Mouse (Mus musculus) adrenal gland, postnatal 25 days (tissue): ENCODE results near the gene Zfp974. TPM values are rescaled to one million over a fixed set of nuclear protein-coding genes. Genes with fewer than 3 reads are reported as not detected.
A peak's percentile ranks its signal among the peaks of the same experiment; 100 is the strongest.
"Not testable (repeated sequence)": the region's sequence is repeated elsewhere in the genome, so short reads cannot be mapped to it uniquely, and the experiment has no call there.

Experiments
- DNase-seq: peaks from one replicate; pipeline ENCODE4 v3.0.0; 2021; ENCODE audit warnings: mixed read lengths
- long read RNA-seq: library from polyadenylated mRNA; stranded (forward); transcript quantifications from one replicate; pipeline ENCODE4 v2.0.0, GENCODE M21; 2021
- total RNA-seq: library from RNA; stranded (reverse); gene quantifications from 2 replicates; pipeline ENCODE4 v1.2.3, GENCODE M21; 2021

Gene Zfp974
- 12.5 and 18.5 TPM in 2 replicates for total RNA-seq
- long read RNA-seq, partial matches to known transcripts, result 0 of 4 reads
- long read RNA-seq, other reads (novel, unspliced or antisense), result 3 of 4 reads

GRCm38 (mm10) chr7:27928818-27929695 is at the start of gene Zfp974:
Gene Zfp974, minus strand, starts transcription at chr7:27929460.
- peak; percentile 69 for DNase-seq

GRCm38 (mm10) chr7:27949451-27949850 is 20.2 kb upstream of the Zfp974 start:
- not testable (repeated sequence) for DNase-seq

GRCm38 (mm10) chr7:27941869-27942268 is 12.6 kb upstream of the Zfp974 start:
- not testable (repeated sequence) for DNase-seq

- DNase-seq, result not testable (repeated sequence)
Observed at GRCm38 (mm10) chr7:27933800-27934158, 4.5 kb upstream of the Zfp974 start.

- no peak for DNase-seq
Observed at GRCm38 (mm10) chr7:27933050-27933799, 4.0 kb upstream of the Zfp974 start.

- DNase-seq, result not testable (repeated sequence)
Observed at GRCm38 (mm10) chr7:27927041-27927440, 2.2 kb downstream of the Zfp974 start.

- not testable (repeated sequence) for DNase-seq
Observed at GRCm38 (mm10) chr7:27910952-27911351, 18.3 kb downstream of the Zfp974 start.

GRCm38 (mm10) chr7:27905061-27905848 is 24.0 kb downstream of the Zfp974 start:
- DNase-seq, result no peak

GRCm38 (mm10) chr7:27900601-27901000 is 28.7 kb downstream of the Zfp974 start:
- DNase-seq, result no peak

GRCm38 (mm10) chr7:27881721-27882120 is 47.5 kb downstream of the Zfp974 start:
- no peak for DNase-seq

- DNase-seq, result not testable (repeated sequence)
Observed at GRCm38 (mm10) chr7:27862578-27862977, 66.7 kb downstream of the Zfp974 start.

GRCm38 (mm10) chr7:27860396-27861235 is 68.6 kb downstream of the Zfp974 start:
- DNase-seq, result peak; percentile 72

GRCm38 (mm10) chr7:27859301-27860251 is 69.7 kb downstream of the Zfp974 start:
- no peak for DNase-seq

Other genes starting within 250 kb of the Zfp974 start
- gene Zfp607b, start 240.1 kb downstream of the Zfp974 start, total RNA-seq, result 0.81 and 1.3 TPM in 2 replicates
- 16.5 and 18.6 TPM in 2 replicates for gene Zfp60, start 198.1 kb downstream of the Zfp974 start, total RNA-seq
- 6.0 and 10.8 TPM in 2 replicates for gene Zfp626, start 122.3 kb downstream of the Zfp974 start, total RNA-seq
- 4.2 TPM in 2 replicates for gene Zfp59, start 90.9 kb downstream of the Zfp974 start, total RNA-seq
- 7.2 and 8.0 TPM in 2 replicates for gene Zfp607a, start 71.9 kb downstream of the Zfp974 start, total RNA-seq
- gene Zfp780b, start 49.7 kb upstream of the Zfp974 start, total RNA-seq, result 12.5 and 14.7 TPM in 2 replicates
- 2.1 and 3.1 TPM in 2 replicates for gene Zfp850, start 84.7 kb upstream of the Zfp974 start, total RNA-seq
- 154 and 164 TPM in 2 replicates for gene Psmc4, start 120.6 kb upstream of the Zfp974 start, total RNA-seq
- not detected in 2 replicates for gene Fcgbp, start 141.8 kb upstream of the Zfp974 start, total RNA-seq
- not detected in 2 replicates for gene 9530053A07Rik, start 200.0 kb upstream of the Zfp974 start, total RNA-seq
- 91.9 and 107 TPM in 2 replicates for gene Fbl, start 240.2 kb upstream of the Zfp974 start, total RNA-seq